Mouse (Mus musculus) layer of hippocampus, postnatal 10 days (tissue): Measurements from ENCODE around the gene D430041D05Rik. TPM values are rescaled to one million over a fixed set of nuclear protein-coding genes. Genes with fewer than 3 reads are reported as not detected.

Experiments used
- DNase-seq, 2 experiments: peaks; one replicate each; pipeline ENCODE4 v3.0.0; 2021; ENCODE audit warnings: low spot score in 2 of 2
- total RNA-seq, 2 experiments: library from RNA; stranded (reverse); gene quantifications; 2 replicates each; pipeline ENCODE4 v1.2.3; 2021

D430041D05Rik gene
- total RNA-seq, 2 experiments from 2014 or later = 82.8 to 84.4 TPM

GRCm38 (mm10) chr2:104299160-104299559, 111.7 kb downstream of the D430041D05Rik start:
- DNase-seq = peak in 1 of 2 experiments; percentile 56

- DNase-seq = no peak
These were observed 124.0 kb downstream of the D430041D05Rik start for GRCm38 (mm10) chr2:104286821-104287220.

DNA sequence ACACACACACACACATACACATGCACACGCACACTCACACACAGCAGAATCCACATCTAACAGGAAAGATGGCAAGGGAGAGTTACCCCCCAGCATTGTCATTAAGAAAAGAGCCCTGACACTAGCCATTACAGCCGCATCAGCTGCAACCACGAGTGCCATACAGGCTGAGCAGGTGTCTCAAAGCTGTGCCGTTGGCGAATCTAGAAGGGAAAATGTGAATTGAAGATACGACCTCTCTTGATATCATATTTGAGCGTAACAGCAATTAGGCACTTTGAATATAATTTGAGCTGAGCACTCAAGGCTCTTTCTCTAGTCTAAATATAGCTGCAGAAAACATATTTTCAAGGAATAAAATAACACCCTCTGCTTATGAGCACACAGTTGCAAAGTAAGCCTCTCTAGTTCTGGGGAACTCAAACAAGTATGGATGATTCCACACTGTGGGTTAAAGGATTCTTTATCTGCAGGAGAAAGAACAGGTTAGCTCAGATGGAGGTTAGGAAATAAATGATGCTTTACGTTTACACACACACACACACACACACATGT, 127.3 kb downstream of the D430041D05Rik start:
- DNase-seq = no peak

DNA sequence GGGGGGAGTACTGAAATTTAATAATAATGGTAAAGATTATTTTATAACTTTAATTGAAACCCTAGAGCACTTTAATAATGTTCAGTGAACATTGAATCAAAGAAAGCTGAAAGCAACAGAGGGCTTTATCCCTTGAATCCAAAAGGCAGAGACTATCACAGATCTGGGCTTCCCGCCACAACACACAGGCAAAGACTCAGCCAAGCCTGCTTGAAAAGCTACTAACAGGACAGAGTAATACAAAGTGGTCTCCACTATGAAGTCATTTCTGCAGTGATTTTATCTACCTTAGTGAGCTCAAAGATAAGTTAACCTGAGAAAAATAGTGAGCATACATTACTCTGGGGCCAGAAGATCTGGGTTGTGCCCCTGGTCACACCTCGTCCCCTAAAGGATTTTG, 128.0 kb downstream of the D430041D05Rik start:
- DNase-seq = no peak

DNA sequence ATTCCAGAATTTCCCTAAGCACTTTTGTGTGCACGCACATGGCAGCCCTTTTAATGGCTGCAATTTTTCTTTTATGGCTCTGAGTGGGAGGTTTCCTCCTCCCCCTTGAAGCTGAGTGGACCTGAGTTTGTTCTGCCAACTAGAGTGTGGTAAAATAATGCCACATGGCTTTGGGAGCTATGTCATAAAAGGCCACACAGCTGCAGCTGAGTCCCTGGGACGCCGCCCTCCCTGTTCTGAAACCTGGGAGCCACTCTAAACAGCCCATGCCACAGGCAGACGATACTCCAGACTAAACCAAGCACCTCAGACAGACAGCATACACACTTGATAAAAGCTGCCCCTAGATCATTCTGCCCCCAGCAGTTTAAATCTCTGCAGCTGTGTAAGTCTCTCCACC, 143.8 kb downstream of the D430041D05Rik start:
- no peak for DNase-seq

DNA sequence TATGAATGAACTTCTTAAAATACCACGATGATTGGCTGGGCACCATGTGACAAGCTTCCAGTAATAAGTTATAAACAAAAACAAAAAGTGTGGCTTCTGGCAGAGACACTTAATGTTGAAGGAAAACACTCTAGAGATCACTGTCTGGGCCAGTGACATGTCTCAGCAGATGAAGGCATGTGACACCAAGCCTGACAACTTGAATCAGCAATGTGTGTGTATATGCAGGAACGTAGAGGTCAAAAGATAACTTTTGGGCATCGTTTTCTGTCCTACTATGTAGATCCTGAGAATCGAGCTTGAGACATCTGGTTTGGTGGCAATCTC, 149.1 kb downstream of the D430041D05Rik start:
- DNase-seq = no peak

- no peak for DNase-seq
These were observed 149.7 kb downstream of the D430041D05Rik start for GRCm38 (mm10) chr2:104260920-104261740.

GRCm38 (mm10) chr2:104256585-104256984, 154.2 kb downstream of the D430041D05Rik start:
- DNase-seq = no peak

DNA sequence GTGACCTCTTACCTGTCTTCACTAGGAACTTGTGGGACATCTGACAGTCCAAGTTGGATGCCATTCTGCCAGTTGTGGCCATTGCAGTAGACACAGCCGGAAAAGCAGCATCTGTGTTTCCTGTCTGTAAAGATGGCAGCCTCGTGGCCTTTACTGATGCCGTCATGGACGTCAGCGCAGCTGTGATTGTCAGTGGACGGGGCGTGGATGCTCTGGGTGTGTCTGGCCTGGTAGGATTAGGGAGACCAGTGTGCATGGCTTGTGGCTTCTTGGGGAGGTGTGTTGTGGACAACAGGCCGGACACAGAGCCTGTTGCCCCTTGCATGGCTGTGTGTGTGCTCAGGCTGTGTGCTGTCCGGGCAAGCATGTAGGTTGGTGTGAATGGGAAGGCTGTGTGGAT, 155.9 kb downstream of the D430041D05Rik start:
- DNase-seq = no peak

GRCm38 (mm10) chr2:104253341-104253740, 157.5 kb downstream of the D430041D05Rik start:
- DNase-seq = no peak

GRCm38 (mm10) chr2:104251647-104252046, 159.2 kb downstream of the D430041D05Rik start:
- DNase-seq = no peak

DNA sequence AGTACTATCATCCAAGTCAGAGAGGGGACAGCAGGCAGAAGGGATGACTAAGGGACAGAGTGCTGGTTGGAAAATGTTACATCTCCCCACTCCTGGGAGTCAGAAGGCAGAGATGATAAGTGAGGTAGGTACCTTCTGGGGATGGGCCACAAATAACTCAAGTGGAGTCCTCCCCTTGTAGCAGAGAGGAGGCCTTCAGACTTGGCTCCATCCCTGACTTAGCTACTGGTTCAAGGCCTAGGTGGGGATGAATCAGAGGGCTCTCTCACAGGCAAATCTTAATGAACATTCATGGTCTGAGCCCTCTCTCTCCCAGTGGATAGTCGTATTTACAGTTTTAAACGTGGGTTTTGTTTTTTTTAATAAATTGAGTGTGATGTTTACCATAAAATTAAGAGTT, 161.0 kb downstream of the D430041D05Rik start:
- no peak for DNase-seq

DNA sequence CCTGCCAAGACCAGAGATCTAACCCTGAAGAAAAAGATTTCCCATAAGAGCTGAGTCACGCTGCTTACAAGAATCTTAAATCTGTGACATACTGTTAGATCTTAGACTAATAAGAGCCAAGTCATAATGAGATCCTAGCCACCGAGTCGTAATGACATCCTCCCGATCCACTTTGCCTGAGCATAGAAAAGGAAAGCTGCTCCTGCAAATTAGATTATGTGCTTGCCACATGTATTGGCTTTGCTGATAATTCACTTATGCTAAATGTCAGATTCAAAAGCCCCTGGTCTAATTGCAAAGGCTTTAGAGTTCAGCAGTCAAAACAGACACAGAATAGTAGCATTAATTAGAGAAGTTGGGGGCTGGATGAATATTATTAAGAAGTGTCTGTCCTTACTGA, 164.0 kb downstream of the D430041D05Rik start:
- DNase-seq = no peak

GRCm38 (mm10) chr2:104242055-104242454, 168.8 kb downstream of the D430041D05Rik start:
- DNase-seq = no peak

DNA sequence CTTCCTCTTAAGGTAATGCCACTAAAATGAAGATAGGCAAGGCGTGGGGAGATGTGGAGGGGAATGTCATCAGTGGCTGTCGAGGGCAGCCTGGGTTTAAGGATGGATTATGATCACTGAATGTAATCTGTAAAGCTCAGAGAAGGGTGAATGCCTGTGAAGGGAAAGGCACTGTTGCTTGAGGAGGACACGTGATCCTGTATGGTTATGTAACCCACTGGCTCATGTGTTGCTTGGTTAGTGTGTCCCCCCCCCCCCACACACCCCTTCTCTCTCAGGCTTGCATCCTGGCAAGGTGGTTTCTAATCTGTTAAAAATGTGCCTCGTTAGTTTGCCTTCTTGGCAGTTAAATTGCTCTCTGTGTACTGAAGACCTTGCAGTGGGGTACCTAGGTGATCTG, 173.7 kb downstream of the D430041D05Rik start:
- DNase-seq = no peak

- DNase-seq = no peak
These were observed 180.4 kb downstream of the D430041D05Rik start for GRCm38 (mm10) chr2:104230444-104230843.

DNA sequence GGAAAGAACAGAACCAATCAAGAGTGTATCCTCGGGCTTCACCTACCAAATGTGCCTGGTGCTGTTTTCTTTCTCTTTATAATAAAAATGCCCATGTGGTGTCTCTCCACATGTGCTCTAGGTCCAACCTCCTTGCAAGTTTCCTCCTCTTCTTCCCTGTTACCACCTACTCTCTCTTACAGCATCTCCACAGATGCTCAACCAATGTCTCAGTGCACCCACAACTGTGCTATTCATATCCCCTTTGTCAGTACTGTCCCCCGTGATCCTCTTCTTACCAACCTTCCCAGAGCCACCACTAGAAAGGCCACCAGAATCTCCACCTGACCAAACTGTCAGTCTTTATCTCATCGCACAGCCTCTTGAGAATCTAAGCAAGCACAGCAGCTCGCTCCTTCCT, 184.8 kb downstream of the D430041D05Rik start:
- DNase-seq = no peak

DNA sequence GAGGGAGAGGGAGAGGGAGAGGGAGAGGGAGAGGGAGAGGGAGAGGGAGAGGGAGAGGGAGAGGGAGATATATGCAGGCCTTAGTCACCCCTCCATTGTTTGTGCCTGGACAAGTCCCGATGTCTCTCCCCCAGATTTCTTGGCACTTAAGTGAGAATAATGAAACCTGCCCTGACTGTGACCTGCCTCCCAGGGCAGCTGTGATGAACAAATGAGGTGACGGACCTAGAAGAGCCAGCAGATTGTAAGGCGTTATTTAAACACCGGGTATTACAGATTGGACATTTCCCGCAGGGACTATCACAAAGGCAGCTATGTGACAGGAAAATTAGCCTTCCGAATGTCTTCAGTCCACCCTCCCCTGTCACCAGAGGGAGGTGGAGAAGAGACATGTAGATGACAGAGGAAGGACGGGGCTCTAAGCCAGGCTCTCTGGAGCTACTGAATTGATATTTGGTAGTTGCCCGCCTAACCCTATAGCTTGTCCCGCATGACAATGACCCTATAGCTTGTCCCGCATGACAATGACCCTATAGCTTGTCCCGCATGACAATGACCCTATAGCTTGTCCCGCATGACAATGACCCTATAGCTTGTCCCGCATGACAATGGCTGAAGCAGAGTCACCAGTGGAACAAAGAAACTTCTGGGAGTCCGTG, 191.0 kb downstream of the D430041D05Rik start:
- no peak for DNase-seq

DNA sequence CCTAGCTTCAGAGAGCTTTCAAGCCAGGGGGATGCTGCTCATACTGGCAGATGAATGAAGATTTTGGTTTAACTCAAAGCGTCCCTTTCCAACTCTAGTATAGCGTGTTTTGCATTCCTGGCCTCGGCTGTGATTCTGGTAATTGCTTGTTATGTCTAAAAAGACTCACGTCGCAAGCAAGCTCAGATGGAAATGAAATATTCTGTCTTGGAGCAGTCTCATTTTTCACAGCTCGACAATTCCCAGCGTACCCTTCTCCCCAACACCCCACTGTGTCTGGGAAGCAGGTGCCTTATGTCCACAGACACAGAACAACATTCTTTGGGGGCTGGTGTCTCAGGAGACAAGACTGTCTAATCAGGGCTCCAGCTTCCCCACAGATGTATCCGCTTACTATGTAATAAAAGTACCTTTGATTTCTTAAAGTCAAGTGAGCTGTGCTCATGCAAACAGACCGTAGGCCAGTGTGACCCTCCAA, 192.2 kb downstream of the D430041D05Rik start:
- peak in 1 of 2 experiments; percentile 30 for DNase-seq

DNA sequence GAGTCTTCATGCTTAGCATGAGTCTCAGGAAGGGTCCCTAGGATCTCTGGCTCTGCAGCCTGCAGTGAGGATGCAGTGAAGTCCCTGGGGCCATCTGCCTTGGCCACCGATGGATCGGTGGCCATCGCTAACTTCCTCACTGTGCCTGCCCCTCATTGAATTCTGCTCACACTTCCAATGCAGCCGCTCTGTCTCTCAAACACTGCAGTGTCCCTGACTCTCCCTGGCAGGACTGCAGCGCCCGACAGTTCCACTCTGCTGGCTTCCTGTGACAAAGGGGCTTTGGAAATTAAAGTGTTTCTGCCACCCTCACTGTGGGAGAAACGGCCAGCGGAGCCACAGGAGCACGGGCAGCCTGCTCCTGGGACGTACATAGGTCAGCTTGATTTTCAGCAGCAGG, 192.7 kb downstream of the D430041D05Rik start:
- DNase-seq = peak in 1 of 2 experiments; percentile 44

DNA sequence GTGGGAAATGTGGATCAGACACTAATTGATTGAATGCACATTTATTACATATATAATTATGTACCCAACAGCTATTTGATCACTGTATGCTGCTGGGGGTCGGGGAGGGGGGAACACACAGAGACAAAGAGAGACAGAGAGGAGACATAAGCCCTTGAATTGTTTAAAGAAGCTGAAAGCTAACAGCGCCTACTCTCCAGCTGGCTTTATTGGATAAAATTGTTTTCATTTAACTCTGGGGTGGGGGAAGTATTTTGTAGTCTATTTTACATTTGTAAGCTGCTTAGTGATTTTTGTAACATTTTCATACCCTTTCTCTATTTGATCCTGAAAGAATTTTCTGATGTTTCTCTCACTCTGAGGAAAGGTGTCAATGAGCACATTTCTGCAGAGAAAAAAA, 201.4 kb downstream of the D430041D05Rik start:
- no peak for DNase-seq

DNA sequence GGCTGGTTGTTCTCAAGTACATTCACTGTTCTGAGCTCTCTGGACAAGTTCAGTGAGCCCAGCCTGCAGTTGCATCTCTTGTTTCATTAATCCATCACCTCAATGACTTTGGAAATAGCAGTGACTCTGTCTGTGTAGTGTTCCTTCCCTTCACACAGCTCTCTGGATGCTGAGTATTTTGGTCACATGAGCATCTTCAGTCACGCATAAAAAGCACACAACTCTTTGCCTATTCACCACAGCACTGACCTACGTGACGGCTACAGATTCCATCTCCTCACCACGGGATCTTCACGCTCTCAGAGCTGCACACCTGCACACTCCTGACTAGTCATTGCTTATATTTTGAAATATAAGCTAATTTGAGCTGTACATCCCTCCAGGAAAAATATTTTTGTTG, 202.4 kb downstream of the D430041D05Rik start:
- no peak for DNase-seq
